Mouse (Mus musculus) kidney, postnatal 25 days (tissue): ENCODE data around the gene Zbtb44.
"Not testable (repeated sequence)": the region's sequence is repeated elsewhere in the genome, so short reads cannot be mapped to it uniquely, and the experiment has no call there.

Experiments used
- DNase-seq, 2 experiments: peaks; one replicate each; pipeline ENCODE4 v3.0.0; 2021; ENCODE audit warnings: mixed read lengths in 2 of 2

Gene Zbtb44

GRCm38 (mm10) chr9:31030532-31031413 is at the start of gene Zbtb44:
Gene Zbtb44, plus strand, starts transcription at chr9:31030644.
- peak in 1 of 2 experiments; percentile 65 for DNase-seq

DNA sequence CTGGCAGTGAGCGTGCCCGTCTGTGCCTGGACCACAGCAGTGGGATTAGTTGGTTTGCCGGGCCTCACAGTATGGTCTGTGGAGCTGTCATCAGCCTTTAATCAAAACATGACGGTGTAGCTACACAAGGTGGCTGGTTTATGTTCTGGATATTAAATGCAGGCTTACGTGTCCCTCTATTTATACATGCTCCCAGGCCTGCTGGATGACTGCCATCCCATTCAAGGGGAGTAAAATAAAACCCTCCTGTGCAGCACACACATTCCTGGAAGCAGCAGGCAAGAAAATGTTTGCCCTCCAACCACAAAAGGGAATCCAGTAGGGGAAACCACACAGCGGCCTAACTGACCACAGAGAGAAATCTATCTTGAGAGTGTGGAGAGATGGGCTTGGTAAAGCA is 44.7 kb upstream of the Zbtb44 start:
- no peak for DNase-seq

DNA sequence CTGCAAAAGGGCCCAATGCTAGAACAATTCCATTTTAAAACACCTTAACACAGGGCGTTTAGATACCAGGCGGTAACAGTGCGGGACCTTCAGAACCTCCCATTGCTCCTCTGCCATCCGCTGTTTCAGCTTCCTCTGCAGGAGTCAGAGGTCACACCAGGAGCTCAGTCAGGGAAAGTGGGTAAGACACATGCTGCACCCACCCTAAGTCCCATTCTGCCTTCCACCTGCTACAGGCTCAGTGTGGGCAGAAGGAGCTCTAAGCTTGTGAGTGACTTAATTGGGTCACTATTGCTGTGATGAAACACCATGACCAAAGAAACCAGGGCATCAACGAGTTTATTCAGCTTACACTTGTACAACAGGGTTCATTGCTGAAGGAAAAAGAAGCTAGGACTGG is 37.3 kb upstream of the Zbtb44 start:
- no peak for DNase-seq

GRCm38 (mm10) chr9:30996590-30997562 is 33.6 kb upstream of the Zbtb44 start:
- DNase-seq: peak; percentile 23 to 65

DNA sequence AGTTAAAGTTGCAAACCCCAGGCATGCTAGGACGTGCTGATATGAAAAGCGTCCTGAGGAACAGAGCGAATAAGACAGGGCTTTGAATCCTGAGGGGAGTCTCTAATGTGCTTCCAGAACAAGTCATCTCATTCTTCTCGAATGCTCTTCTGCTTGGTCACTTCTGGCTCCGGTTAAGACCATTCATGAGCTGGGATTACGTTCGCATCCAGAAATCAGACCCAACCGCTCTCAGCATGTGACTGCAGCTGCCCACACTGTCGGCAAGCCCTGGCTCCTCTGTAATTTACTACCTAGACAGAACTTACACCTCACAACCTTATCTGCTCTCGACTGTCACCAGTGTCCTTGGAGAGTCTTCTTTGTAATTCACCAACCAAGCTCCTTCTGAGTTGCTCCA is 29.8 kb upstream of the Zbtb44 start:
- no peak for DNase-seq

DNA sequence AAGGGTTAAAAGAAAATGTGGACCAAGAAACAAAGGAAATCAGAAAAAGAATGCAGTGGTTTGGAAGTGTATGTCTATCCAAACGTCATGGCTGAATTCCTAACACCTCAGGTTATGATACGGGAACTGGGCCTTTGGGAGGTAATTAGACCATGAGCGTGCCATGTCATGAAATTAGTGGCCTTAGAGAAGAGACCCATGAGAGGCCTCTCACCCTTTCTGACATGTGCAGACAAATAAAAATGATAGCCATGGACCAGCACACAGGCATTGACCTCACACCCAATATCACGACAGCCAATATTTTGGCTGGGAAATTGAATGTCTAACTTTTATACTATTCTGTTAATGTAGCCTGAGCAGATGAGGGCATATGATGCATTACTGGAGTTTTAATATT is 27.9 kb upstream of the Zbtb44 start:
- no peak for DNase-seq

- DNase-seq: no peak
These were observed 21.1 kb upstream of the Zbtb44 start for GRCm38 (mm10) chr9:31009334-31009733.

- DNase-seq: no peak
These were observed 20.4 kb upstream of the Zbtb44 start for GRCm38 (mm10) chr9:31010040-31010439.

GRCm38 (mm10) chr9:31010749-31011148 is 19.7 kb upstream of the Zbtb44 start:
- DNase-seq: no peak

- DNase-seq: no peak
These were observed 18.9 kb upstream of the Zbtb44 start for GRCm38 (mm10) chr9:31011533-31011932.

DNA sequence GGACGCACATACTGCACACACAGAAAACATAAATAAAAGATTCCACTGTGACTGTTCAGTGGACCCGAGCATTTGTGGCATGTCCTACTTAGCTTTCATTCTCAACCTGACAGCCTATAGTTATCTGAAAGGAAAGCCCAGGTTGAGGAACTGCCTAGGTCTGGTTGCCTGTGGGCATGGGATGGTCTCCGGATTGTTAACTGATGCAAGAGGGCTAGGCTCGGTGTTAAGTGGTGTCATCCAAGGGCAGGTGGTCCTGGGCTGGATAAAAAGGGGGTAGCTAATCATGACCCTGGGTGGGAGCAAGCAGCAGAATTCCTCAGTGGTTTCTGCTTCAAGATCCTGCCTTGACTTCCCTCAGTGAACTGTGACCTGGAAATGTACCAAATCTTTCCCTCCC is 17.8 kb upstream of the Zbtb44 start:
- no peak for DNase-seq

DNA sequence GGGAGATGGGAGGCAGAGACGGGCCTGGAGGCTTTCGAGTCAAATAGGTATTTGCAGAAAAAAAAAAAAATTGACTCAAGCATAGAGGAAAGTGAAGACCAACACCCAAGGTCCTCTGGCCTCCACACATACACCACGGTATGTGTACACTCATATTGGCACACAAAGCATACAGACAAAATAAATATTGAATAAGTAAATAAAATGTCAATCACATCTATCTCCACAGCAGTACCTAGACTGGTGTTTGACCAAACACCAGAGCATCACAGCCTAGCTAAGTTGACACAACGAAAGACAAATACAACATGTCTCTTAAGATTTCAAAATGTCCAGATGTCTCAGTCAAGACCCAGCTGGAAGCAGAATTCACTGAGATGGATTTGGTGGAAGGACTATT is 17.0 kb upstream of the Zbtb44 start:
- no peak for DNase-seq

- no peak for DNase-seq
These were observed 12.8 kb upstream of the Zbtb44 start for GRCm38 (mm10) chr9:31017616-31018015.

DNA sequence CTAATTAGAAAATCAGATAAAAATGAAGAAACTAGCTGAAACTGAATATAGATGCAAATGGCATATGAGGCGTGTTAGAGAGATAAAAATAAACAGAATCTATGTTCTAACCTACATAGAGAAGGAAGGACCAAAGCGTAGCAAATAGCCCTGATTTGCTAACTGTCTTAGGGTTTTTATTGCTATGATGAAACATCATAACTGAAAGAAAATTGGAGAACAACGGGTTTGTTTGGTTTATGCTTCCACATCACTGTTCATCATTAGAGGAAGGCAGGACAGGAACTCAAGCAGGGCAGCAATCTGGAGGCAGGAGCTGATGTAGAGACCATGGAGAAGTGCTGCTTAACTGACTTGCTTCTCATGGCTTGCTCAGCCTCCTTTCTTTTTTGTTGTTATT is 12.3 kb upstream of the Zbtb44 start:
- no peak for DNase-seq

DNA sequence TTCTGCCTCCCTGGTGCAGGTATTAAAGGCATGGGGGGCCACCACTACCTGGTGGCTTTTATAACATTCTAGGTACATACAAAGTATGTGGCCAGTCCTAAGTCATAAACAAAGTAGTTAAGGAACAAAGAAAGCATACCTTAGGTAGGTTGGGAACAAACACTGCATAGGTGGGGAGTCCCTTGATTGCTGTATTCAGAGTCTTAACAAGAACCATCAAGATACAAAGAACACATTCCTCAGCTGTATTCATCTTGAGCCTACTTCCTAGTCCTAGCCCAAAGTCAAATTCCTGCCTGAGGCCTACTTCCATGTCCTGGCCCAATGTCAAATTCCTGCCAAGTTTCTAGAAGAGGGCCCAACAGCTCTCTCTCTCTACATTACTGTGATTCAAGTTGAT is 11.7 kb upstream of the Zbtb44 start:
- no peak for DNase-seq

DNA sequence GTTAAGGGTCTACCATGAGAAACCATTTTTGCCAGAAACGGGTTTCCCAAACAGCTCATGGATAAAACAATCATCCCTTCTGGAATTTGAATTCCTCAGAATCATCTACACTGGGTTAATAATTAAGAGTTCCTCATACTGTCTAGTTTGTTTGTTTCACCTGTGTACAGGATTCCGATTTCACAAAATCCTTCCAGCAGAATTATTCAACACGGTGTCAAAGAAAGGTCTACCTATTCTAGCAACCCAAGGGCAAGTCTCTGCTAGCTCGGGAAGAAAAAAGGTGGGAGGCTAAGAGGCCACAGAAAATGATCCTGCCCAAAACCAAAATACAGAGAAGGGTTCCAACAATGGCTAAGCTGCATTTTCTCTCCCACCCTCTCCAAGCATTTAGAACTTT is 2.2 kb upstream of the Zbtb44 start:
- DNase-seq: no peak

GRCm38 (mm10) chr9:31029751-31030511 is 513 bp upstream of the Zbtb44 start:
- peak; percentile 97 to 98 for DNase-seq

DNA sequence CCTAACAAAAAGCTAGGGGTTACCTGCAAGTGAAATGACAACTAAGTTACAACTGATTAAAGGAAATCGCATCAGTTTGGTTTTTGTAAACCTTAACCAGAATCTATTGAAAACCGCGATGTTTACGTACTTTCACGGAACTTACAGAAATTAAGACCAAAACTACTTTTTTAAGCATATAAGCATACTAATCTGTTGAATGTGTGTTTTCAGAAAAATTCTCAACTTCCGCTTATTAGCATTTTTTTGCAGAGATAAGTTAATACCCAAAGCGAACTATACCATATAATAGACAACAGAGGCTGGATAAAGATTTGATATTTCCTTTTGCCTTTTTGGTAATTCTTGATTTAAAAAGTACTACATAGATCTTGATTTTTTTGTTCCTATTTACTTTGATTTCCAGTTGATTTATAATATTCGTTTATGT is 985 bp downstream of the Zbtb44 start:
- DNase-seq: no peak

GRCm38 (mm10) chr9:31032546-31032945 is 2.1 kb downstream of the Zbtb44 start:
- DNase-seq: no peak

DNA sequence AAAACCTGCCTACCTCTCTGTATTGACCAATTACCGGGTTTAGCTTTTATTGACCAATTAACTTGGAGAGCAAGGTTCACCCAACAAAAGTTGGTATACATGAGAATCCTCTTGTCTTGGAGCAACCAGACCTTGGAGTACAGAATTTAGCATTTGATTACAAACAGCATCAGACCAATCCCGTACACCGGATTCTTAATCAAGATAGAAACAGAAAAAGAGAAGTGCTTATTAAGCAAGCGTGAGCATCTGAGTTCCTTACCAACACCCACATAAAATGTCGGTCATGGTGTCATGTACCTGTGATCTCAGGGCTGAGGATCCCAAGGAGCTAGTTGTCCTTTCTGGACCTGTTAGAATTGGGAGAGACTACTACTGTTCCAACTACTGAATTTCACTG is 19.8 kb downstream of the Zbtb44 start:
- no peak for DNase-seq

- not testable (repeated sequence) for DNase-seq
These were observed 21.1 kb downstream of the Zbtb44 start for GRCm38 (mm10) chr9:31051509-31051908.

GRCm38 (mm10) chr9:31058723-31059122 is 28.3 kb downstream of the Zbtb44 start:
- DNase-seq: no peak

GRCm38 (mm10) chr9:31070706-31071105 is 40.3 kb downstream of the Zbtb44 start:
- no peak for DNase-seq
